Mouse (Mus musculus) heart, embryonic 12.5 days (tissue): ENCODE measurements around the gene Pde4d. TPM values are rescaled to one million over a fixed set of nuclear protein-coding genes. Genes with fewer than 3 reads are reported as not detected.

Experiments used
- ATAC-seq: fragments of 200-750 bp; cut with Nextera tagmentation; 2 replicates; pipeline ENCODE4 v1.8.0; 2017; ENCODE audit warnings: moderate TSS enrichment, moderate library complexity; ENCODE audit not compliant: insufficient number of reproducible peaks, low FRiP score
- H3K27ac ChIP-seq: fragments of 300-500 bp; sonication (generic); 2 replicates; pipeline ENCODE4 v1.5.1; 2016; ENCODE audit warnings: mild to moderate bottlenecking, moderate library complexity; ENCODE audit not compliant: poor library complexity, severe bottlenecking
- H3K27me3 ChIP-seq: fragments of 300-500 bp; sonication (generic); replicated peaks from 2 replicates; pipeline ENCODE4 v1.6.1; 2016; ENCODE audit warnings: mild to moderate bottlenecking, moderate library complexity
- H3K36me3 ChIP-seq: fragments of 300-500 bp; sonication (generic); 2 replicates; pipeline ENCODE4 v1.6.1; 2016; ENCODE audit warnings: mild to moderate bottlenecking, moderate library complexity
- H3K4me1 ChIP-seq: fragments of 300-500 bp; sonication (generic); replicated peaks from 2 replicates; pipeline ENCODE4 v1.6.1; 2016; ENCODE audit warnings: mild to moderate bottlenecking
- H3K4me2 ChIP-seq: fragments of 300-500 bp; sonication (generic); 2 replicates; pipeline ENCODE4 v1.6.1; 2016; ENCODE audit warnings: mild to moderate bottlenecking, moderate library complexity
- H3K4me3 ChIP-seq: fragments of 300-500 bp; sonication (generic); 2 replicates; pipeline ENCODE4 v1.5.1; 2016; ENCODE audit warnings: mild to moderate bottlenecking
- H3K9ac ChIP-seq: fragments of 300-500 bp; sonication (generic); 2 replicates; pipeline ENCODE4 v1.6.1; 2016; ENCODE audit warnings: mild to moderate bottlenecking, moderate library complexity
- H3K9me3 ChIP-seq: fragments of 300-500 bp; sonication (generic); replicated peaks from 2 replicates; pipeline ENCODE4 v1.6.1; 2016; ENCODE audit warnings: mild to moderate bottlenecking, moderate library complexity
- WGBS: fragments of 180-500 bp; shearing (Covaris S2); methylation state at CpG from one replicate; pipeline ENCODE4 v1.1.7; 2016; 5-methylcytosine and 5-hydroxymethylcytosine counted together
- microRNA counts: library from miRNA; unstranded; fragments of <30 nt; microRNA quantifications from one replicate; lab custom pipeline; 2017
- microRNA-seq: library from miRNA; unstranded; fragments of <30 nt; microRNA quantifications from one replicate; pipeline ENCODE4, GENCODE M21; 2017
- polyA plus RNA-seq: library from polyadenylated mRNA; unstranded; fragments of >200 nt; fragmentation: Nextera tagmentation; extraction: Ambion mirVana; gene quantifications from 2 replicates; pipeline ENCODE4 v1.2.1, GENCODE M21; 2016

The Pde4d gene
- polyA plus RNA-seq, 1 experiment from 2014 or later, result 34.2 TPM

DNA sequence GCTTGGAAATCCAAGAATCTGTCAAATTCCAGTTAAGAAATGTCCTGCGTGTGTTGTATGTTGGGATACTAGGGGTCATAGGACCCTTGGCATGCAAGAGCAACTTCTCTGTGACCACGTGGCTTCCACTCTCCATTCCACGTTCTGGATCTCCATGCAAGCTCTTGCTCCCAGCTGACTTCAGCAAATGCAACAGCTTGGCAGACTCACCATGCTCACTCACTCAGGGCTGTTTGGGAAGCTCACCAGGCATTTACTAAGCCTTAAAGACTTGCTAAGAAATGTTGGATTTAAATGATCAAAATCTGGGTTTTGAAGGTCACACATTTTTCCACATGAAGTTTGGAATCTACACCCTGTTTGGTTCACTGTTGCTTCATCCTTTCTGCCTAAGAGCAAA, 1552.3 kb downstream of the Pde4d start:
- H3K9me3 ChIP-seq, result no peaks in the 10 kb centered on the region
- no peaks in the 10 kb centered on the region for H3K36me3 ChIP-seq
- no peak overlapping the region for H3K4me3 ChIP-seq
- H3K4me2 ChIP-seq, result no peak overlapping the region
- 76% methylated on average over 3 of the region's 3 CpGs for WGBS
- peaks cover 22% of the 10 kb centered on the region for H3K27me3 ChIP-seq
- no peak for ATAC-seq
- H3K9ac ChIP-seq, result no peak overlapping the region
- no peak overlapping the region for H3K27ac ChIP-seq
- peaks cover 9% of the 10 kb centered on the region; the same call in 1 of the 2 replicates for H3K4me1 ChIP-seq

MicroRNAs encoded within 50 kb of the gene (microRNA counts, 519-probe panel; counts per million panel counts)
- microRNA mmu-miR-1904 (lab: Ali Mortazavi, UCI), result not detected
- microRNA mmu-miR-582-3p (lab: Ali Mortazavi, UCI), result not detected
- microRNA mmu-miR-582-5p (lab: Ali Mortazavi, UCI), result not detected

Small RNAs within 50 kb of the gene (microRNA-seq; reads per million reads assigned to microRNA genes)
- gene Mir1904, result not detected
- 15.1 reads per million, percentile 29 among the genes with 10 or more reads in this experiment for gene Mir582

Other genes with a start within 250 kb of the Pde4d start
- 1.3 and 1.5 TPM in 2 replicates for gene Elovl7, start 235.5 kb upstream of the Pde4d start, polyA plus RNA-seq
- 5.3 and 5.8 TPM in 2 replicates for gene Depdc1b, start 133.6 kb upstream of the Pde4d start, polyA plus RNA-seq